Mouse (Mus musculus) heart, embryonic 11.5 days (tissue): Measurements from ENCODE around the gene Zfp985. TPM values are rescaled to one million over a fixed set of nuclear protein-coding genes. Genes with fewer than 3 reads are reported as not detected.
A peak's percentile ranks its signal among the peaks of the same experiment; 100 is the strongest.
"Not testable (repeated sequence)": the region's sequence is repeated elsewhere in the genome, so short reads cannot be mapped to it uniquely, and the experiment has no call there.

ENCODE experiments used
- ATAC-seq: fragments of 200-750 bp; cut with Nextera tagmentation; replicated peaks from 2 replicates; pipeline ENCODE4 v1.8.0; 2017; ENCODE audit warnings: moderate library complexity; ENCODE audit not compliant: insufficient number of reproducible peaks, low FRiP score, low TSS enrichment
- H3K27ac ChIP-seq: fragments of 300-500 bp; sonication (generic); 2 replicates; pipeline ENCODE4 v1.5.1; 2014; ENCODE audit warnings: mild to moderate bottlenecking, low read depth, low read length
- H3K27me3 ChIP-seq: fragments of 300-500 bp; sonication (generic); 2 replicates; pipeline ENCODE4 v1.6.1; 2014; ENCODE audit warnings: mild to moderate bottlenecking, low read length, mixed read lengths; ENCODE audit not compliant: control insufficient read depth, insufficient read depth
- H3K36me3 ChIP-seq: fragments of 300-500 bp; sonication (generic); 2 replicates; pipeline ENCODE4 v1.6.1; 2014; ENCODE audit warnings: mild to moderate bottlenecking, low read length, moderate library complexity, mixed read lengths; ENCODE audit not compliant: control insufficient read depth, insufficient read depth
- H3K4me1 ChIP-seq: fragments of 300-500 bp; sonication (generic); 2 replicates; pipeline ENCODE4 v1.6.1; 2014; ENCODE audit warnings: low read length; ENCODE audit not compliant: control insufficient read depth, insufficient read depth
- H3K4me2 ChIP-seq: fragments of 300-500 bp; sonication (generic); 2 replicates; pipeline ENCODE4 v1.6.1; 2014; ENCODE audit warnings: mild to moderate bottlenecking, moderate library complexity
- H3K4me3 ChIP-seq: fragments of 300-500 bp; sonication (generic); 2 replicates; pipeline ENCODE4 v1.5.1; 2014; ENCODE audit warnings: low read depth, low read length
- H3K9ac ChIP-seq: fragments of 300-500 bp; sonication (generic); 2 replicates; pipeline ENCODE4 v1.6.1; 2014; ENCODE audit warnings: mild to moderate bottlenecking, low read depth, low read length, moderate library complexity
- H3K9me3 ChIP-seq: fragments of 300-500 bp; sonication (generic); replicated peaks from 2 replicates; pipeline ENCODE4 v1.6.1; 2016; ENCODE audit warnings: low read length; ENCODE audit not compliant: control insufficient read depth
- WGBS: fragments of 180-500 bp; shearing (Covaris S2); extraction: QIAGEN DNeasy Blood & Tissue Kit; methylation state at CpG from one replicate; pipeline ENCODE4 v1.1.7; 2014; ENCODE audit not compliant: insufficient replicate concordance; 5-methylcytosine and 5-hydroxymethylcytosine counted together
- polyA plus RNA-seq: library from polyadenylated mRNA; unstranded; fragments of >200 nt; fragmentation: Nextera tagmentation; extraction: Ambion mirVana; gene quantifications from 2 replicates; pipeline ENCODE4 v1.2.1, GENCODE M21; 2014

Gene Zfp985
- polyA plus RNA-seq, 1 experiment from 2014 or later = 0.19 TPM

- H3K36me3 ChIP-seq = no peaks in the 10 kb centered on the region
- peaks cover 8% of the 10 kb centered on the region; the same call in 1 of the 2 replicates for H3K9me3 ChIP-seq
- H3K4me3 ChIP-seq = no peak overlapping the region
- peak; percentile 63; the same call in 1 of the 2 replicates for ATAC-seq
- H3K4me1 ChIP-seq = no peaks in the 10 kb centered on the region
- H3K27me3 ChIP-seq = no peaks in the 10 kb centered on the region
- H3K9ac ChIP-seq = no peak overlapping the region
- no peak overlapping the region for H3K4me2 ChIP-seq
- WGBS = 47% methylated on average over 1 of the region's 1 CpGs
- H3K27ac ChIP-seq = no peak overlapping the region
These were observed 33.7 kb downstream of the Zfp985 start for GRCm38 (mm10) chr4:147586511-147587473.

GRCm38 (mm10) chr4:147594630-147595029, 41.6 kb downstream of the Zfp985 start:
- not testable (repeated sequence) for H3K4me2 ChIP-seq, H3K36me3 ChIP-seq, H3K27me3 ChIP-seq, H3K27ac ChIP-seq, H3K9me3 ChIP-seq, ATAC-seq, H3K4me3 ChIP-seq, H3K4me1 ChIP-seq, H3K9ac ChIP-seq
- 79% methylated on average over 3 of the region's 3 CpGs for WGBS

- H3K36me3 ChIP-seq = no peaks in the 10 kb centered on the region
- no peaks in the 10 kb centered on the region for H3K27me3 ChIP-seq
- H3K4me2 ChIP-seq = no peak overlapping the region
- 56% methylated on average over 1 of the region's 1 CpGs for WGBS
- no peak overlapping the region for H3K4me3 ChIP-seq
- ATAC-seq = no peak
- H3K9me3 ChIP-seq = peaks cover 15% of the 10 kb centered on the region
- no peak overlapping the region for H3K9ac ChIP-seq
- no peaks in the 10 kb centered on the region for H3K4me1 ChIP-seq
- H3K27ac ChIP-seq = no peak overlapping the region
These were observed 44.6 kb downstream of the Zfp985 start for GRCm38 (mm10) chr4:147597685-147598084.

- H3K27ac ChIP-seq = no peak overlapping the region
- no peaks in the 10 kb centered on the region for H3K4me1 ChIP-seq
- no peaks in the 10 kb centered on the region for H3K36me3 ChIP-seq
- H3K9me3 ChIP-seq = peaks cover 15% of the 10 kb centered on the region
- H3K9ac ChIP-seq = no peak overlapping the region
- WGBS = 54% methylated on average over 2 of the region's 2 CpGs
- H3K27me3 ChIP-seq = no peaks in the 10 kb centered on the region
- no peak overlapping the region for H3K4me3 ChIP-seq
- H3K4me2 ChIP-seq = no peak overlapping the region
- ATAC-seq = 0 out of 2 replicates have a peak, but pooled peaks have one; percentile 24
These were observed 45.8 kb downstream of the Zfp985 start for GRCm38 (mm10) chr4:147598831-147599230.

- H3K27ac ChIP-seq = no peak overlapping the region
- no peak overlapping the region for H3K4me2 ChIP-seq
- no peaks in the 10 kb centered on the region for H3K4me1 ChIP-seq
- no peak for ATAC-seq
- 39% methylated on average over 1 of the region's 1 CpGs for WGBS
- no peaks in the 10 kb centered on the region for H3K36me3 ChIP-seq
- H3K9me3 ChIP-seq = peaks cover 10% of the 10 kb centered on the region
- H3K9ac ChIP-seq = no peak overlapping the region
- no peaks in the 10 kb centered on the region for H3K27me3 ChIP-seq
- H3K4me3 ChIP-seq = no peak overlapping the region
These were observed 48.8 kb downstream of the Zfp985 start for GRCm38 (mm10) chr4:147601881-147602280.

- H3K4me1 ChIP-seq = no peaks in the 10 kb centered on the region
- WGBS = 73% methylated on average over 4 of the region's 4 CpGs
- ATAC-seq = no peak
- H3K4me3 ChIP-seq = no peak overlapping the region
- no peaks in the 10 kb centered on the region for H3K36me3 ChIP-seq
- H3K9ac ChIP-seq = no peak overlapping the region
- peaks cover 10% of the 10 kb centered on the region for H3K9me3 ChIP-seq
- no peak overlapping the region for H3K4me2 ChIP-seq
- H3K27me3 ChIP-seq = no peaks in the 10 kb centered on the region
- no peak overlapping the region for H3K27ac ChIP-seq
These were observed 50.7 kb downstream of the Zfp985 start for GRCm38 (mm10) chr4:147603806-147604205.

- H3K27ac ChIP-seq = no peak overlapping the region
- H3K27me3 ChIP-seq = no peaks in the 10 kb centered on the region
- no peaks in the 10 kb centered on the region for H3K4me1 ChIP-seq
- no peak overlapping the region for H3K9ac ChIP-seq
- peaks cover 5% of the 10 kb centered on the region; the same call in 1 of the 2 replicates for H3K9me3 ChIP-seq
- H3K36me3 ChIP-seq = no peaks in the 10 kb centered on the region
- H3K4me3 ChIP-seq = no peak overlapping the region
- H3K4me2 ChIP-seq = no peak overlapping the region
- 69% methylated on average over 4 of the region's 4 CpGs for WGBS
- ATAC-seq = no peak
These were observed 52.4 kb downstream of the Zfp985 start for GRCm38 (mm10) chr4:147605521-147605920.

- not testable (repeated sequence) for H3K9me3 ChIP-seq, H3K4me3 ChIP-seq, H3K9ac ChIP-seq, ATAC-seq, H3K27me3 ChIP-seq, H3K36me3 ChIP-seq, H3K4me1 ChIP-seq, H3K27ac ChIP-seq, H3K4me2 ChIP-seq
- WGBS = 84% methylated on average over 6 of the region's 6 CpGs
These were observed 53.4 kb downstream of the Zfp985 start for GRCm38 (mm10) chr4:147606511-147606910.
